Mouse (Mus musculus) thymus, postnatal 4 days (tissue): Measurements from ENCODE around the gene Mageb5.
"Not testable (repeated sequence)": the region's sequence is repeated elsewhere in the genome, so short reads cannot be mapped to it uniquely, and the experiment has no call there.

Experiments
- DNase-seq: peaks from one replicate; pipeline ENCODE4 v3.0.0; 2021

Gene Mageb5

GRCm38 (mm10) chrX:91782918-91783317, at the start of gene Mageb5:
Mageb5 (minus strand) TSS chrX:91783018.
- not testable (repeated sequence) for DNase-seq

- DNase-seq, result not testable (repeated sequence)
Measured at GRCm38 (mm10) chrX:91759591-91760226, 23.1 kb downstream of the Mageb5 start.
